15 mouse cellular contexts compared by ENCODE assay signal in the genomic region with DNA sequence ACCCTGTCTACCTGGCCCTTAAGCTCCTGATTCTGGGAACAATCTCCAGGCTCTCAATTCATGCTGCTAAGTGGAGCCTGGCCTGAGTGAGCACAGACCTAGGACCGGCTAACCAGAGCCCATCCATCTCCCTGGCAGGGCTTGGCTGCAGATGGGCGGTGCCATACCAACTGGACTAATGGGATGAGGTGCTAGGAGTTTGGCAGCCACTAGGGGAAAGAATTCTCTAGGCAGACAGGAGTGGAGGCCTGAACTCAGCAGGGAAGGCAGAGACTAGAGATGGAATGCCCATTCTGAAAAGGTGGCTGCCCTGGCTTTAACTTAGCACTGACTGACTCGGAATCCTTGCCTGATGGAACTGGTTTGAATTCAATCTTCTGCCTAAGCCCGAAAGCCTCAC. TPM values are rescaled to one million over a fixed set of nuclear protein-coding genes. Genes with fewer than 3 reads are reported as not detected.
A peak's percentile ranks its signal among the peaks of the same experiment; 100 is the strongest.
DNase-seq lines count a peak whose midpoint lies in the region; TF ChIP-seq lines count a peak whose summit lies in the region.
"Had no signal": no experiment of that assay in that cellular context is flagged by ENCODE, and none has a peak within 500 bp of the region (broad histone marks: within the 10 kb centered on the region; RNA-seq: fewer than 3 reads in every experiment).

No protein-coding gene starts in this region.

- no peak overlapping the region for H3K27ac ChIP-seq in left cerebral cortex, adult 2 months
- H3K27ac ChIP-seq: gastrocnemius, adult 2 months; neural tube, embryonic 13.5 days had no signal

- DNase-seq in embryo, embryonic 10 days (ENCODE audit: low spot score) = peak; percentile 44
- DNase-seq in embryo, embryonic 9.5 days (ENCODE audit: extremely low spot score) = no peak
- no peak for DNase-seq in left cerebral cortex, adult 2 months (ENCODE audit: extremely low spot score in 1 of 2, low spot score in 2 of 2)
- DNase-seq in left cerebral cortex, adult 18-20 months (ENCODE audit: low spot score in 2 of 2) = no peak
- peak; percentile 4 for DNase-seq in right cerebral cortex, postnatal 25 days
- no peak for DNase-seq in right cerebral cortex, postnatal 4 days
- DNase-seq in spleen, postnatal 10 days (ENCODE audit: low spot score in 2 of 2) = no peak
- no peak for DNase-seq in left cerebral cortex, adult 8-10 months (ENCODE audit: low spot score in 2 of 2)
- DNase-seq: adrenal gland, postnatal 25 days; cerebellum, postnatal 14 days; gastrocnemius, adult 2 months; heart, postnatal 4 days had no signal

- H3K4me3 ChIP-seq in left cerebral cortex, adult 2 months = no peak overlapping the region
- H3K4me3 ChIP-seq: gastrocnemius, adult 2 months; neural tube, embryonic 13.5 days had no signal

- intact Hi-C loops in left cerebral cortex, adult 2 months (cut with DNase I) = no loop called here

- TF ChIP-seq CTCF in left cerebral cortex, adult 2 months (IDR thresholded peaks at IDR 0.05) = peak; percentile 25

RNA-seq across cellular contexts. Expression of a gene that starts 14.5 kb away (rescaled TPM):
- total RNA-seq in left cerebral cortex, adult 2 months (2021) = 100 to 1,000 TPM; 244 to 274 TPM
- 100 to 1,000 TPM; 259 to 266 TPM for total RNA-seq in left cerebral cortex, adult 18-20 months (2021)
- total RNA-seq in left cerebral cortex, adult 8-10 months (2022) = 100 to 1,000 TPM; 257 to 274 (median 265) TPM

RNA-seq across cellular contexts. Expression of a gene that starts 14.9 kb away (rescaled TPM):
- 10 to 100 TPM; 29.1 to 38.0 TPM for total RNA-seq in left cerebral cortex, adult 2 months (2021)
- total RNA-seq in left cerebral cortex, adult 18-20 months (2021) = 10 to 100 TPM; 32.2 to 33.5 TPM
- 10 to 100 TPM; 26.0 to 42.5 (median 32.6) TPM for total RNA-seq in left cerebral cortex, adult 8-10 months (2022)
- total RNA-seq: liver, adult 2 months; megakaryocyte progenitor cell, adult 5-6 weeks had no signal

RNA-seq across cellular contexts. Expression of a gene that starts 42.3 kb away (rescaled TPM):
- total RNA-seq in left cerebral cortex, adult 2 months (2021) = 10 to 100 TPM; 15.1 to 19.2 TPM
- total RNA-seq in left cerebral cortex, adult 18-20 months (2021) = 10 to 100 TPM; 15.9 to 17.3 TPM
- total RNA-seq in left cerebral cortex, adult 8-10 months (2022) = 10 to 100 TPM; 12.1 to 20.6 (median 15.1) TPM

RNA-seq across cellular contexts. Expression of a gene that starts 43.2 kb away (rescaled TPM):
- 10 to 100 TPM; 42.3 to 43.0 TPM for total RNA-seq in left cerebral cortex, adult 2 months (2021)
- total RNA-seq in left cerebral cortex, adult 18-20 months (2021) = 10 to 100 TPM; 43.3 to 44.4 TPM
- 10 to 100 TPM; 39.8 to 49.3 (median 44.1) TPM for total RNA-seq in left cerebral cortex, adult 8-10 months (2022)

Comparison
In these comparisons a context has a peak if more than half of its experiments do, and no peak if none do; other contexts are left out.
1. DNase-seq: peak in embryo, embryonic 10 days (single experiment) and right cerebral cortex, postnatal 25 days (single experiment); none in embryo, embryonic 9.5 days (single experiment), left cerebral cortex, adult 2 months (0 of 2), left cerebral cortex, adult 18-20 months (0 of 2), right cerebral cortex, postnatal 4 days (single experiment), spleen, postnatal 10 days (0 of 2) and left cerebral cortex, adult 8-10 months (0 of 2).